Mouse (Mus musculus) liver, embryonic 12.5 days (tissue): ENCODE results near the gene 1700025F22Rik. TPM values are rescaled to one million over a fixed set of nuclear protein-coding genes. Genes with fewer than 3 reads are reported as not detected.
"Not testable (repeated sequence)": the region's sequence is repeated elsewhere in the genome, so short reads cannot be mapped to it uniquely, and the experiment has no call there.

ENCODE experiments used
- ATAC-seq: fragments of 200-750 bp; cut with Nextera tagmentation; 2 replicates; pipeline ENCODE4 v1.8.0; 2017; ENCODE audit warnings: moderate number of reproducible peaks, mild to moderate bottlenecking, moderate library complexity
- H3K27ac ChIP-seq: fragments of 300-500 bp; sonication (generic); 2 replicates; pipeline ENCODE4 v1.5.1; 2016; ENCODE audit warnings: mild to moderate bottlenecking
- H3K27me3 ChIP-seq: fragments of 300-500 bp; sonication (generic); replicated peaks from 2 replicates; pipeline ENCODE4 v1.6.1; 2016; ENCODE audit warnings: mild to moderate bottlenecking, moderate library complexity
- H3K36me3 ChIP-seq: fragments of 300-500 bp; sonication (generic); 2 replicates; pipeline ENCODE4 v1.6.1; 2016; ENCODE audit warnings: mild to moderate bottlenecking, moderate library complexity
- H3K4me1 ChIP-seq: fragments of 300-500 bp; sonication (generic); 2 replicates; pipeline ENCODE4 v1.6.1; 2016
- H3K4me2 ChIP-seq: fragments of 300-500 bp; sonication (generic); 2 replicates; pipeline ENCODE4 v1.6.1; 2016; ENCODE audit warnings: mild to moderate bottlenecking, moderate library complexity
- H3K4me3 ChIP-seq: fragments of 300-500 bp; sonication (generic); 2 replicates; pipeline ENCODE4 v1.5.1; 2016; ENCODE audit warnings: mild to moderate bottlenecking, moderate library complexity
- H3K9ac ChIP-seq: fragments of 300-500 bp; sonication (generic); 2 replicates; pipeline ENCODE4 v1.6.1; 2016; ENCODE audit warnings: mild to moderate bottlenecking, moderate library complexity
- H3K9me3 ChIP-seq: fragments of 300-500 bp; sonication (generic); replicated peaks from 2 replicates; pipeline ENCODE4 v1.6.1; 2016; ENCODE audit warnings: mild to moderate bottlenecking, moderate library complexity
- WGBS: fragments of 180-500 bp; shearing (Covaris S2); methylation state at CpG from one replicate; pipeline ENCODE4 v1.1.7; 2016; ENCODE audit not compliant: insufficient replicate concordance; 5-methylcytosine and 5-hydroxymethylcytosine counted together
- polyA plus RNA-seq: library from polyadenylated mRNA; unstranded; fragments of >200 nt; fragmentation: Nextera tagmentation; extraction: Ambion mirVana; gene quantifications from 2 replicates; pipeline ENCODE4 v1.2.1, GENCODE M21; 2016

1700025F22Rik gene
- polyA plus RNA-seq, result not detected in 2 replicates

GRCm38 (mm10) chr19:11165172-11165571 is at the start of gene 1700025F22Rik:
1700025F22Rik (minus strand) TSS chr19:11165320.
- Histone ChIP-seq H3K27ac (no peak within 1 kb of the TSS), H3K9ac (no peak within 1 kb of the TSS), H3K9me3 (no peaks in the 10 kb centered on the region), H3K36me3 (no peaks in the 10 kb centered on the region), H3K4me3 (no peak within 1 kb of the TSS), H3K27me3 (no peaks in the 10 kb centered on the region), H3K4me2 (no peak within 1 kb of the TSS), H3K4me1 (no peaks in the 10 kb centered on the region)
- 25% methylated on average over 10 of the region's 10 CpGs for WGBS
- no peak for ATAC-seq

GRCm38 (mm10) chr19:11196546-11196945 is 31.4 kb upstream of the 1700025F22Rik start, which contains the start of gene Ms4a13:
Ms4a13 (minus strand) TSS chr19:11196737.
- no peak within 1 kb of the TSS for H3K9ac ChIP-seq
- H3K36me3 ChIP-seq, result no peaks in the 10 kb centered on the region
- no peak within 1 kb of the TSS for H3K27ac ChIP-seq
- no peaks in the 10 kb centered on the region for H3K9me3 ChIP-seq
- no peaks in the 10 kb centered on the region for H3K27me3 ChIP-seq
- no peak within 1 kb of the TSS for H3K4me2 ChIP-seq
- ATAC-seq, result no peak
- WGBS, result 65% methylated on average over 12 of the region's 12 CpGs
- no peak within 1 kb of the TSS for H3K4me3 ChIP-seq
- H3K4me1 ChIP-seq, result no peaks in the 10 kb centered on the region

GRCm38 (mm10) chr19:11192552-11192951 is 27.4 kb upstream of the 1700025F22Rik start:
- Histone ChIP-seq H3K36me3 (no peaks in the 10 kb centered on the region), H3K4me3 (no peak overlapping the region), H3K4me2 (no peak overlapping the region), H3K27ac (no peak overlapping the region), H3K9me3 (no peaks in the 10 kb centered on the region), H3K27me3 (no peaks in the 10 kb centered on the region), H3K9ac (no peak overlapping the region), H3K4me1 (no peaks in the 10 kb centered on the region)
- no peak for ATAC-seq
- whole genome bisulfite sequencing, result 27% methylated on average over 1 of the region's 1 CpGs

- Histone ChIP-seq H3K27ac (no peak overlapping the region), H3K9ac (no peak overlapping the region), H3K36me3 (no peaks in the 10 kb centered on the region), H3K4me2 (no peak overlapping the region), H3K4me1 (no peaks in the 10 kb centered on the region), H3K9me3 (no peaks in the 10 kb centered on the region), H3K4me3 (no peak overlapping the region), H3K27me3 (no peaks in the 10 kb centered on the region)
- WGBS, result 16% methylated on average over 5 of the region's 5 CpGs
- ATAC-seq, result no peak
Measured at GRCm38 (mm10) chr19:11184121-11184520, 19.0 kb upstream of the 1700025F22Rik start.

- no peak for ATAC-seq
- no peak overlapping the region for H3K9ac ChIP-seq
- H3K4me3 ChIP-seq, result no peak overlapping the region
- 48% methylated on average over 2 of the region's 2 CpGs for WGBS
- no peaks in the 10 kb centered on the region for H3K27me3 ChIP-seq
- no peak overlapping the region for H3K4me2 ChIP-seq
- H3K36me3 ChIP-seq, result no peaks in the 10 kb centered on the region
- no peaks in the 10 kb centered on the region for H3K9me3 ChIP-seq
- no peaks in the 10 kb centered on the region for H3K4me1 ChIP-seq
- no peak overlapping the region for H3K27ac ChIP-seq
Measured at GRCm38 (mm10) chr19:11177464-11177863, 12.3 kb upstream of the 1700025F22Rik start.

- not testable (repeated sequence) for H3K9me3 ChIP-seq, ATAC-seq, H3K9ac ChIP-seq, H3K36me3 ChIP-seq, H3K27me3 ChIP-seq, H3K4me1 ChIP-seq, H3K4me3 ChIP-seq, H3K4me2 ChIP-seq, H3K27ac ChIP-seq
- 66% methylated on average over 5 of the region's 6 CpGs for WGBS
Measured at GRCm38 (mm10) chr19:11157890-11158289, 7.2 kb downstream of the 1700025F22Rik start.

- no peaks in the 10 kb centered on the region for H3K27me3 ChIP-seq
- H3K36me3 ChIP-seq, result no peaks in the 10 kb centered on the region
- no peak overlapping the region for H3K9ac ChIP-seq
- H3K9me3 ChIP-seq, result no peaks in the 10 kb centered on the region
- no peak overlapping the region for H3K4me2 ChIP-seq
- no peak overlapping the region for H3K4me3 ChIP-seq
- H3K27ac ChIP-seq, result no peak overlapping the region
- no peaks in the 10 kb centered on the region for H3K4me1 ChIP-seq
- 52% methylated on average over 4 of the region's 4 CpGs for WGBS
- no peak for ATAC-seq
Measured at GRCm38 (mm10) chr19:11135336-11135735, 29.8 kb downstream of the 1700025F22Rik start.

GRCm38 (mm10) chr19:11134852-11135251 is 30.3 kb downstream of the 1700025F22Rik start:
- H3K9ac ChIP-seq, result no peak overlapping the region
- WGBS, result 69% methylated on average over 2 of the region's 2 CpGs
- no peak overlapping the region for H3K4me2 ChIP-seq
- no peaks in the 10 kb centered on the region for H3K9me3 ChIP-seq
- H3K27me3 ChIP-seq, result no peaks in the 10 kb centered on the region
- no peaks in the 10 kb centered on the region for H3K36me3 ChIP-seq
- no peak overlapping the region for H3K27ac ChIP-seq
- no peaks in the 10 kb centered on the region for H3K4me1 ChIP-seq
- no peak overlapping the region for H3K4me3 ChIP-seq
- ATAC-seq, result no peak

GRCm38 (mm10) chr19:11130776-11131175 is 34.3 kb downstream of the 1700025F22Rik start, which contains the start of gene 1700017D01Rik:
1700017D01Rik (minus strand) TSS chr19:11130876.
- not testable (repeated sequence) for H3K4me1 ChIP-seq, H3K27ac ChIP-seq, H3K9ac ChIP-seq, H3K36me3 ChIP-seq, H3K4me3 ChIP-seq, H3K27me3 ChIP-seq, ATAC-seq, H3K4me2 ChIP-seq, H3K9me3 ChIP-seq
- WGBS, result 65% methylated on average over 8 of the region's 8 CpGs

GRCm38 (mm10) chr19:11129702-11130101 is 35.4 kb downstream of the 1700025F22Rik start:
- Histone ChIP-seq H3K27me3 (no peaks in the 10 kb centered on the region), H3K9me3 (no peaks in the 10 kb centered on the region), H3K4me2 (no peak overlapping the region), H3K4me3 (no peak overlapping the region), H3K9ac (no peak overlapping the region), H3K27ac (no peak overlapping the region), H3K36me3 (no peaks in the 10 kb centered on the region), H3K4me1 (no peaks in the 10 kb centered on the region)
- ATAC-seq, result no peak
- 63% methylated on average over 1 of the region's 1 CpGs for WGBS

GRCm38 (mm10) chr19:11121016-11121420 is 44.1 kb downstream of the 1700025F22Rik start:
- not testable (repeated sequence) for H3K4me1 ChIP-seq, H3K36me3 ChIP-seq, H3K9me3 ChIP-seq, H3K9ac ChIP-seq, H3K27me3 ChIP-seq, H3K27ac ChIP-seq
- ATAC-seq, result peak; percentile 99
- WGBS, result 4% methylated on average over 15 of the region's 38 CpGs
- Histone ChIP-seq H3K4me3 (peak overlapping the region; percentile 40), H3K4me2 (peak overlapping the region; percentile 53)

- Histone ChIP-seq H3K9me3 (no peaks in the 10 kb centered on the region), H3K4me2 (no peak overlapping the region), H3K36me3 (no peaks in the 10 kb centered on the region), H3K27ac (no peak overlapping the region), H3K27me3 (no peaks in the 10 kb centered on the region; the same call in 1 of the 2 replicates), H3K4me1 (no peaks in the 10 kb centered on the region), H3K9ac (no peak overlapping the region), H3K4me3 (no peak overlapping the region)
- no peak for ATAC-seq
- 46% methylated on average over 2 of the region's 2 CpGs for WGBS
Measured at GRCm38 (mm10) chr19:11119338-11119737, 45.8 kb downstream of the 1700025F22Rik start.

- H3K9me3 ChIP-seq, result no peaks in the 10 kb centered on the region
- H3K36me3 ChIP-seq, result no peaks in the 10 kb centered on the region
- no peak overlapping the region for H3K4me2 ChIP-seq
- H3K27ac ChIP-seq, result no peak overlapping the region
- ATAC-seq, result no peak
- no peak overlapping the region for H3K4me3 ChIP-seq
- 53% methylated on average over 3 of the region's 3 CpGs for WGBS
- H3K4me1 ChIP-seq, result no peaks in the 10 kb centered on the region
- no peak overlapping the region for H3K9ac ChIP-seq
- no peaks in the 10 kb centered on the region for H3K27me3 ChIP-seq
Measured at GRCm38 (mm10) chr19:11107746-11108145, 57.4 kb downstream of the 1700025F22Rik start.
